26 mouse cellular contexts compared by ENCODE assay signal in the genomic region with DNA sequence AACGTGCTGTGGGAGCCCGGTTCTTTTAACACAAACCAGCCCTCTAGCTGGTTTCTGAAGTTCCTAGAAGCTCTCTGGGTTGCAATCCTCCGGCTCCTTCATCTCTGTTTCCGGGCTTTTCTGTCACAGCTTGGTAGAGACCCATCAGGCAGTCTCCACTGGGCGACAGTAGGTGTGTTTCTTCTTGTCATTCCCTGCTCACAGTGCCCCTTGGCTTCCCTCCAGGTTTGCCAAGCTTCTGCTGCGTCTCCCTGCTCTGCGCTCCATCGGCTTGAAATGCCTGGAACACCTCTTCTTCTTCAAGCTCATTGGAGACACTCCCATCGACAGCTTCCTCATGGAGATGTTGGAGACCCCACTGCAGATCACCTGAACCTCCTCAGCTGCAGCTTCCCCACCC. TPM values are rescaled to one million over a fixed set of nuclear protein-coding genes. Genes with fewer than 3 reads are reported as not detected.
DNase-seq lines count a peak whose midpoint lies in the region; ATAC-seq lines count a peak whose summit lies in the region.
"Had no signal": no experiment of that assay in that cellular context is flagged by ENCODE, and none has a peak within 500 bp of the region (broad histone marks: within the 10 kb centered on the region; RNA-seq: fewer than 3 reads in every experiment).

No protein-coding gene starts in this region.

- peak; percentile 20 for DNase-seq in adrenal gland, adult 2 months
- no peak for DNase-seq in adrenal gland, postnatal 4 days (ENCODE audit: low spot score in 2 of 2)
- peak; percentile 40 to 67 for DNase-seq in cerebellum, postnatal 25 days
- DNase-seq in layer of hippocampus, postnatal 10 days (ENCODE audit: low spot score in 2 of 2): peak; percentile 20 to 29
- no peak for DNase-seq in layer of hippocampus, adult 8-10 months (ENCODE audit: low spot score in 2 of 2)
- DNase-seq in adrenal gland, postnatal 14 days: peak; percentile 39
- DNase-seq in kidney, adult 9 months: no peak
- DNase-seq: forebrain, postnatal 0 days; kidney, postnatal 14 days; liver, embryonic 13.5 days; lung, adult 18-20 months; lung, postnatal 4 days; thymus, adult 2 months; thymus, postnatal 36 days had no signal

- no peak for ATAC-seq in cerebellum, adult (ENCODE audit: insufficient number of reproducible peaks, low FRiP score, low TSS enrichment)
- ATAC-seq: intestine, postnatal 0 days; lung, postnatal 0 days; midbrain, embryonic 13.5 days had no signal

RNA-seq across cellular contexts. Expression of a gene that starts 40.7 kb away (rescaled TPM):
- total RNA-seq in adrenal gland, adult 2 months (2021): 10 to 100 TPM in 1 of 2 experiments, 1 to 10 TPM in 1; 5.4 to 10.0 TPM
- polyA plus RNA-seq in adrenal gland, adult 2 months (2012; rRNA removed): 3.4 and 4.7 TPM in 2 replicates
- 1 to 10 TPM; 5.8 to 9.2 TPM for total RNA-seq in adrenal gland, postnatal 4 days (2021)
- total RNA-seq in layer of hippocampus, postnatal 10 days (2021): 1 to 10 TPM; 8.4 to 9.4 TPM
- total RNA-seq in layer of hippocampus, adult 8-10 months (2022): 1 to 10 TPM; 5.4 to 6.9 (median 6.3) TPM
- total RNA-seq in adrenal gland, postnatal 14 days (2021): 14.8 and 15.8 TPM in 2 replicates
- total RNA-seq: monocyte, adult 5-6 weeks had no signal
- polyA plus RNA-seq: G1E had no signal

RNA-seq across cellular contexts. Expression of a gene that starts 50.1 kb away (rescaled TPM):
- under 1 TPM in 1 of 2 experiments, not detected in 1; 0.14 TPM for total RNA-seq in adrenal gland, adult 2 months (2021)
- not detected in 2 replicates for polyA plus RNA-seq in adrenal gland, adult 2 months (2012; rRNA removed)
- total RNA-seq in adrenal gland, postnatal 4 days (2021): under 1 TPM in 1 of 2 experiments, not detected in 1; 0.08 TPM
- total RNA-seq in layer of hippocampus, postnatal 10 days (2021): under 1 TPM; 0.22 to 0.71 TPM
- total RNA-seq in layer of hippocampus, adult 8-10 months (2022): under 1 TPM in 1 of 4 experiments, not detected in 3; 0.16 TPM
- total RNA-seq in adrenal gland, postnatal 14 days (2021): not detected in 2 replicates
- total RNA-seq: heart, adult 8-10 months; heart, postnatal 25 days; left cerebral cortex, adult 2 months; monocyte, adult 5-6 weeks had no signal
- polyA plus RNA-seq: G1E; heart, embryonic 14.5 days; kidney, embryonic 14.5 days; lung, postnatal 0 days; spleen, adult 2 months had no signal

Comparison
In these comparisons a context has a peak if more than half of its experiments do, and no peak if none do; other contexts are left out.
1. DNase-seq: peak in adrenal gland, adult 2 months (single experiment), cerebellum, postnatal 25 days (2 of 2), layer of hippocampus, postnatal 10 days (2 of 2) and adrenal gland, postnatal 14 days (single experiment); none in adrenal gland, postnatal 4 days (0 of 2), layer of hippocampus, adult 8-10 months (0 of 2) and kidney, adult 9 months (single experiment).